Mouse (Mus musculus) liver, postnatal 0 days (tissue): Measurements from ENCODE around the gene Polr1d.

Source experiments
- CTCF ChIP-seq: sonication (generic); IDR thresholded peaks from 2 replicates; pipeline ENCODE4 v1.5.1; 2016; ENCODE audit warnings: antibody characterized with exemption, low read depth
- EP300 ChIP-seq: IDR thresholded peaks from 2 replicates; pipeline ENCODE4 v1.6.1; 2016; ENCODE audit warnings: antibody characterized with exemption, low read depth, mild to moderate bottlenecking

- TF ChIP-seq CTCF: no peak
- TF ChIP-seq EP300: no peak
Observed at GRCm38 (mm10) chr5:147059319-147059718, 17.5 kb upstream of the Polr1d start.
